Mouse (Mus musculus) kidney, adult 2 months (tissue): Measurements from ENCODE around the gene Yif1a.

Experiments
- CTCF ChIP-seq: fragments of 200-500 bp; conservative IDR thresholded peaks from 2 replicates; pipeline ENCODE4 v1.5.1; 2011; ENCODE audit warnings: low read depth, mild to moderate bottlenecking, control low read depth, low read length, moderate library complexity, mixed read lengths; ENCODE audit not compliant: insufficient read depth, insufficient read length
- POLR2A ChIP-seq: fragments of 200-500 bp; IDR thresholded peaks from one replicate; pipeline ENCODE4 v1.6.1; 2011; ENCODE audit warnings: low read depth, low read length, control low read depth

DNA sequence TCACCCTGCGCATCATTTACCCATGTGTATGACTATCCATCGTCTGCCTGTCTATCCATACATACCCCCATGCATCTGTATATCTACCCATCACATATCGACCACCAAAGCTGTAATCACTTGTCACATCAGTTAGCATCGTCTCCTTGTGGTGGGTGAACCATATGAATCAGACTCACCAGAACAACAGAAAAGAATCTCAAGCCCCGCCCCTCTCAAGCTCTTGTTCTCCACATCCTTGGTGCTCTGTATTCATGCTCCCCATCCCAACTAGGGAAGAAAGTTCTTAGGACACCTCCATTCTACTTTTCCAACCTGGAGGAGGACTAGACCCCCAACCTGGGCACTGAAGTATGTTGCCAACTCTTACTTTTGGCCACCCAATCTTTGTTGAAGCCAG is 26.3 kb upstream of the Yif1a start:
- TF ChIP-seq CTCF (no peak), POLR2A (no peak)
